Mouse (Mus musculus) right cerebral cortex, adult 2 months (tissue): ENCODE results near the gene Rptor.
A peak's percentile ranks its signal among the peaks of the same experiment; 100 is the strongest.

Experiments
- DNase-seq, 2 experiments: peaks; one replicate each; pipeline ENCODE4 v3.0.0; 2021 to 2022; ENCODE audit warnings: low spot score in 2 of 2

Rptor gene

GRCm38 (mm10) chr11:119934773-119935172 is 332.1 kb downstream of the Rptor start:
- no peak for DNase-seq

GRCm38 (mm10) chr11:119935457-119935856 is 332.8 kb downstream of the Rptor start:
- peak; percentile 74 to 77 for DNase-seq

- DNase-seq: no peak
Measured at GRCm38 (mm10) chr11:119936456-119936855, 333.8 kb downstream of the Rptor start.

GRCm38 (mm10) chr11:119937216-119937615 is 334.5 kb downstream of the Rptor start:
- peak; percentile 78 to 80 for DNase-seq

GRCm38 (mm10) chr11:119937772-119938502 is 335.2 kb downstream of the Rptor start:
- DNase-seq: peak; percentile 64 to 75

GRCm38 (mm10) chr11:119939073-119939710 is 336.5 kb downstream of the Rptor start:
- DNase-seq: no peak

GRCm38 (mm10) chr11:119939711-119940106 is 337.0 kb downstream of the Rptor start:
- DNase-seq: no peak

- no peak for DNase-seq
Measured at GRCm38 (mm10) chr11:119940142-119940541, 337.4 kb downstream of the Rptor start.

GRCm38 (mm10) chr11:119941794-119942193 is 339.1 kb downstream of the Rptor start:
- DNase-seq: no peak

GRCm38 (mm10) chr11:119942201-119942726 is 339.6 kb downstream of the Rptor start:
- DNase-seq: peak in 1 of 2 experiments; percentile 51

- peak; percentile 97 for DNase-seq
Measured at GRCm38 (mm10) chr11:119942727-119943427, 340.2 kb downstream of the Rptor start, which contains the start of gene Baiap2. Gene Baiap2, plus strand, starts transcription at chr11:119942763.

- no peak for DNase-seq
Measured at GRCm38 (mm10) chr11:119943428-119943988, 340.8 kb downstream of the Rptor start.

GRCm38 (mm10) chr11:119945343-119945742 is 342.6 kb downstream of the Rptor start:
- DNase-seq: no peak

GRCm38 (mm10) chr11:119947426-119947825 is 344.7 kb downstream of the Rptor start:
- no peak for DNase-seq

GRCm38 (mm10) chr11:119947897-119948296 is 345.2 kb downstream of the Rptor start:
- DNase-seq: no peak

GRCm38 (mm10) chr11:119948305-119948704 is 345.6 kb downstream of the Rptor start:
- DNase-seq: no peak

- no peak for DNase-seq
Measured at GRCm38 (mm10) chr11:119948803-119949202, 346.1 kb downstream of the Rptor start.
